Mouse (Mus musculus) MEL (cell line): ENCODE data around the gene Etnk2. TPM values are rescaled to one million over a fixed set of nuclear protein-coding genes. Genes with fewer than 3 reads are reported as not detected.
A peak's percentile ranks its signal among the peaks of the same experiment; 100 is the strongest.

Experiments used
- DNase-seq: peaks from one replicate; pipeline ENCODE4 v3.0.0; 2011; ENCODE audit warnings: low read depth, low spot score
- H3K27ac ChIP-seq: 2 replicates; pipeline ENCODE4 v1.5.1; 2012; ENCODE audit warnings: low read depth, mild to moderate bottlenecking, control low read depth, low read length, moderate library complexity; ENCODE audit not compliant: control insufficient read depth
- H3K27me3 ChIP-seq, 2 experiments: fragments of 150-350 bp in 1 of 2; sonication (generic) in 1 of 2; 2 replicates each; pipeline ENCODE4 v1.6.1; 2012; ENCODE audit warnings: low read length in 2 of 2, mild to moderate bottlenecking in 2 of 2, improper control_type of control experiment in 1 of 2, moderate library complexity in 1 of 2; ENCODE audit not compliant: insufficient read depth in 2 of 2, control insufficient read depth in 1 of 2
- H3K36me3 ChIP-seq, 2 experiments: 2 replicates each; pipeline ENCODE4 v1.6.1; 2012 to 2014; ENCODE audit warnings: low read length in 2 of 2, improper control_type of control experiment in 1 of 2, inconsistent platforms in 1 of 2, mild to moderate bottlenecking in 1 of 2; ENCODE audit not compliant: insufficient read depth in 2 of 2, control insufficient read depth in 1 of 2
- H3K4me1 ChIP-seq, 2 experiments: fragments of 150-350 bp in 1 of 2; sonication (generic) in 1 of 2; 2 replicates each; pipeline ENCODE4 v1.6.1; 2012; ENCODE audit warnings: low read length in 2 of 2, improper control_type of control experiment in 1 of 2, mild to moderate bottlenecking in 1 of 2; ENCODE audit not compliant: insufficient read depth in 2 of 2, control insufficient read depth in 1 of 2
- H3K4me3 ChIP-seq, 2 experiments: fragments of 150-350 bp in 1 of 2; sonication (generic) in 1 of 2; 2 replicates each; pipeline ENCODE4 v1.5.1; 2012; ENCODE audit warnings: low read depth in 2 of 2, low read length in 2 of 2, mild to moderate bottlenecking in 2 of 2, moderate library complexity in 2 of 2, control low read depth in 1 of 2, improper control_type of control experiment in 1 of 2; ENCODE audit not compliant: control insufficient read depth in 1 of 2, insufficient read depth in 1 of 2
- H3K79me2 ChIP-seq: 2 replicates; pipeline ENCODE4 v1.6.1; 2012; ENCODE audit warnings: mild to moderate bottlenecking, low read length, moderate library complexity; ENCODE audit not compliant: control insufficient read depth, poor library complexity, insufficient read depth
- H3K9ac ChIP-seq: 2 replicates; pipeline ENCODE4 v1.6.1; 2012; ENCODE audit warnings: low read depth, mild to moderate bottlenecking, control low read depth, low read length, moderate library complexity; ENCODE audit not compliant: control insufficient read depth, poor library complexity, severe bottlenecking
- H3K9me3 ChIP-seq: fragments of 150-350 bp; sonication (generic); replicated peaks from 2 replicates; pipeline ENCODE4 v1.6.1; 2012; ENCODE audit warnings: mild to moderate bottlenecking, low read length, improper control_type of control experiment, moderate library complexity; ENCODE audit not compliant: insufficient read depth
- BHLHE40 ChIP-seq: IDR thresholded peaks from 2 replicates; pipeline ENCODE4 v1.6.1; 2012; ENCODE audit warnings: low read depth, mild to moderate bottlenecking, inconsistent platforms, low read length, improper control_type of control experiment, borderline replicate concordance
- CHD2 ChIP-seq: IDR thresholded peaks from 2 replicates; pipeline ENCODE4 v1.6.1; 2011; ENCODE audit warnings: low read length, improper control_type of control experiment
- ELF1 ChIP-seq: IDR thresholded peaks from 2 replicates; pipeline ENCODE4 v1.6.1; 2014; ENCODE audit warnings: low read depth, mild to moderate bottlenecking, inconsistent platforms, low read length, improper control_type of control experiment, moderate library complexity
- EP300 ChIP-seq, 2 experiments: IDR thresholded peaks; 2 replicates each; pipeline ENCODE4 v1.6.1; 2011; ENCODE audit warnings: improper control_type of control experiment in 2 of 2, low read length in 2 of 2, low read depth in 1 of 2, mild to moderate bottlenecking in 1 of 2
- ETS1 ChIP-seq: IDR thresholded peaks from 2 replicates; pipeline ENCODE4 v1.6.1; 2012; ENCODE audit warnings: low read depth, mild to moderate bottlenecking, inconsistent platforms, low read length, improper control_type of control experiment, moderate library complexity
- GATA1 ChIP-seq: IDR thresholded peaks from 2 replicates; pipeline ENCODE4 v1.6.1; 2011; ENCODE audit warnings: low read depth, low read length, improper control_type of control experiment
- MAX ChIP-seq: IDR thresholded peaks from 2 replicates; pipeline ENCODE4 v1.6.1; 2011; ENCODE audit warnings: low read length, improper control_type of control experiment
- MAZ ChIP-seq: IDR thresholded peaks from 2 replicates; pipeline ENCODE4 v1.6.1; 2012; ENCODE audit warnings: low read depth, mild to moderate bottlenecking, inconsistent platforms, low read length, improper control_type of control experiment
- MXI1 ChIP-seq: IDR thresholded peaks from 2 replicates; pipeline ENCODE4 v1.6.1; 2011; ENCODE audit warnings: mild to moderate bottlenecking, low read depth, low read length, improper control_type of control experiment
- NELFE ChIP-seq: IDR thresholded peaks from 2 replicates; pipeline ENCODE4 v1.6.1; 2011; ENCODE audit warnings: low read depth, low read length, improper control_type of control experiment
- POLR2A ChIP-seq, 2 experiments: IDR thresholded peaks; 2 replicates each; pipeline ENCODE4 v1.6.1; 2011 to 2012; ENCODE audit warnings: low read length in 2 of 2, mild to moderate bottlenecking in 2 of 2, control low read depth in 1 of 2, improper control_type of control experiment in 1 of 2, low read depth in 1 of 2, moderate library complexity in 1 of 2; ENCODE audit not compliant: control insufficient read depth in 1 of 2, insufficient read depth in 1 of 2, poor library complexity in 1 of 2
- POLR2AphosphoS2 ChIP-seq: IDR thresholded peaks from 2 replicates; pipeline ENCODE4 v1.6.1; 2011; ENCODE audit warnings: low read length, improper control_type of control experiment
- RCOR1 ChIP-seq: IDR thresholded peaks from 2 replicates; pipeline ENCODE4 v1.6.1; 2012; ENCODE audit warnings: low read depth, mild to moderate bottlenecking, inconsistent platforms, low read length, improper control_type of control experiment
- SIN3A ChIP-seq: IDR thresholded peaks from 2 replicates; pipeline ENCODE4 v1.6.1; 2012; ENCODE audit warnings: low read length, improper control_type of control experiment, inconsistent platforms
- TAL1 ChIP-seq: IDR thresholded peaks from 2 replicates; pipeline ENCODE4 v1.6.1; 2012; ENCODE audit warnings: mild to moderate bottlenecking, inconsistent platforms, low read length, moderate library complexity, mixed read lengths
- TBP ChIP-seq: IDR thresholded peaks from 2 replicates; pipeline ENCODE4 v1.8.0; 2011; ENCODE audit warnings: low read depth, low read length, improper control_type of control experiment
- TCF12 ChIP-seq: IDR thresholded peaks from 2 replicates; pipeline ENCODE4 v1.6.1; 2014; ENCODE audit warnings: low read depth, mild to moderate bottlenecking, inconsistent platforms, low read length, improper control_type of control experiment, moderate library complexity
- UBTF ChIP-seq: IDR thresholded peaks from 2 replicates; pipeline ENCODE4 v1.6.1; 2012; ENCODE audit warnings: low read depth, mild to moderate bottlenecking, inconsistent platforms, low read length, improper control_type of control experiment, moderate library complexity, borderline replicate concordance; ENCODE audit not compliant: insufficient read depth
- USF1 ChIP-seq: IDR thresholded peaks from 2 replicates; pipeline ENCODE4 v1.6.1; 2014; ENCODE audit warnings: low read depth, mild to moderate bottlenecking, inconsistent platforms, low read length, improper control_type of control experiment, moderate library complexity
- ZC3H11A ChIP-seq: IDR thresholded peaks from 2 replicates; pipeline ENCODE4 v1.6.1; 2012; ENCODE audit warnings: low read depth, mild to moderate bottlenecking, inconsistent platforms, low read length, improper control_type of control experiment
- ZKSCAN1 ChIP-seq: IDR thresholded peaks from 2 replicates; pipeline ENCODE4 v1.6.1; 2012; ENCODE audit warnings: low read depth, mild to moderate bottlenecking, inconsistent platforms, low read length, improper control_type of control experiment, moderate library complexity
- ZMIZ1 ChIP-seq: IDR thresholded peaks from 2 replicates; pipeline ENCODE4 v1.6.1; 2012; ENCODE audit warnings: low read depth, mild to moderate bottlenecking, inconsistent platforms, low read length, improper control_type of control experiment, moderate library complexity
- polyA plus RNA-seq, 2 experiments: library from polyadenylated mRNA; stranded (reverse) in 1 of 2; unstranded in 1 of 2; fragments of >175 nt in 1 of 2; fragments of >200 nt in 1 of 2; gene quantifications; 2 replicates each; pipeline versions ENCODE4 v1.2.1 to v1.2.4; 2012; ENCODE audit warnings: low replicate concordance in 2 of 2, low read depth in 1 of 2; ENCODE audit not compliant: insufficient read length in 2 of 2, insufficient read depth in 1 of 2, missing spikeins in 1 of 2
- total RNA-seq: library from RNA; depleted of rRNA; stranded (reverse); fragments of 300-350 nt; gene quantifications from 2 replicates; pipeline ENCODE4 v1.2.3, GENCODE M21; 2012

The Etnk2 gene
- total and polyA plus RNA-seq, 3 experiments = 0.06 to 0.08 TPM; not detected in 1

GRCm38 (mm10) chr1:133364022-133364630 lies 754 bp downstream of the Etnk2 start:
- H3K4me3 ChIP-seq = peak overlapping the region; percentile 47 to 53

GRCm38 (mm10) chr1:133364890-133365289 lies 1.5 kb downstream of the Etnk2 start:
- peaks cover 1 to 6% of the 10 kb centered on the region in 2 experiments for H3K27me3 ChIP-seq
- peaks cover 0 to 16% of the 10 kb centered on the region in 2 experiments; a peak in 2 of 4 replicates for H3K4me1 ChIP-seq
- no peak overlapping the region for H3K9ac ChIP-seq
- H3K9me3 ChIP-seq = no peaks in the 10 kb centered on the region
- H3K4me3 ChIP-seq = no peak overlapping the region
- no peak overlapping the region for H3K27ac ChIP-seq
- no peak for DNase-seq
- peaks cover 0 to 6% of the 10 kb centered on the region in 2 experiments; a peak in 2 of 4 replicates for H3K36me3 ChIP-seq
- no peak for TF ChIP-seq TCF12
- no peak for TF ChIP-seq ZMIZ1
- TF ChIP-seq GATA1 = 0 out of 2 replicates have a peak, but pooled peaks have one; percentile 20
- TF ChIP-seq ETS1 = no peak
- TF ChIP-seq RCOR1 = 0 out of 2 replicates have a peak, but pooled peaks have one; percentile 39
- TF ChIP-seq ELF1 = no peak
- TF ChIP-seq EP300 (IDR thresholded peaks at IDR 0.05; ENCODE audit: low read depth in 1 of 2, low read length in 2 of 2) = 0 out of 4 replicates have a peak, but pooled peaks of 1 of the 2 experiments have one; percentile 15
- TF ChIP-seq, all 39 proteins: peak for 3
- no peaks in the 10 kb centered on the region for H3K79me2 ChIP-seq

More at GRCm38 (mm10) chr1:133364022-133364630, 754 bp downstream of the Etnk2 start:
- no peak for DNase-seq
- Histone ChIP-seq H3K9me3 (no peaks in the 10 kb centered on the region), H3K27ac (no peak overlapping the region), H3K79me2 (no peaks in the 10 kb centered on the region), H3K9ac (peak overlapping the region; percentile 39), H3K4me1 (peaks cover 0 to 16% of the 10 kb centered on the region in 2 experiments; a peak in 2 of 4 replicates), H3K36me3 (peaks cover 0 to 6% of the 10 kb centered on the region in 2 experiments; a peak in 2 of 4 replicates), H3K27me3 (peaks cover 1 to 6% of the 10 kb centered on the region in 2 experiments)
- TF ChIP-seq MXI1 = 0 out of 2 replicates have a peak, but pooled peaks have one; percentile 23
- no peak for TF ChIP-seq UBTF
- TF ChIP-seq EP300 (IDR thresholded peaks at IDR 0.05; ENCODE audit: low read depth in 1 of 2, low read length in 2 of 2) = no peak
- 0 out of 2 replicates have a peak, but pooled peaks have one; percentile 33 for TF ChIP-seq SIN3A

GRCm38 (mm10) chr1:133366951-133367605 lies 3.7 kb downstream of the Etnk2 start:
- Histone ChIP-seq H3K4me3 (no peak overlapping the region), H3K9ac (no peak overlapping the region), H3K79me2 (no peaks in the 10 kb centered on the region), H3K27me3 (peaks cover 1 to 6% of the 10 kb centered on the region in 2 experiments), H3K27ac (no peak overlapping the region), H3K36me3 (peaks cover 0 to 6% of the 10 kb centered on the region in 2 experiments; a peak in 2 of 4 replicates), H3K4me1 (peaks cover 0 to 16% of the 10 kb centered on the region in 2 experiments; a peak in 2 of 4 replicates), H3K9me3 (no peaks in the 10 kb centered on the region)
- TF ChIP-seq POLR2A (IDR thresholded peaks at IDR 0.05; ENCODE audit: control insufficient read depth in 1 of 2, insufficient read depth in 1 of 2, low read depth in 1 of 2, low read length in 2 of 2, poor library complexity in 1 of 2) = no peak
- no peak for TF ChIP-seq TBP
- no peak for TF ChIP-seq ZKSCAN1
- TF ChIP-seq CHD2 = no peak
- TF ChIP-seq BHLHE40 = no peak
- no peak for TF ChIP-seq MAX
- no peak for TF ChIP-seq ZMIZ1
- TF ChIP-seq USF1 = no peak
- no peak for TF ChIP-seq RCOR1
- TF ChIP-seq MAZ = no peak
- no peak for TF ChIP-seq NELFE
- TF ChIP-seq ELF1 = no peak
- TF ChIP-seq TAL1 = no peak
- no peak for TF ChIP-seq TCF12
- no peak for TF ChIP-seq POLR2AphosphoS2
- no peak for TF ChIP-seq ZC3H11A
- no peak for TF ChIP-seq SIN3A
- DNase-seq = no peak
